Mouse (Mus musculus): ENCODE data around the gene Maip1.

DNA sequence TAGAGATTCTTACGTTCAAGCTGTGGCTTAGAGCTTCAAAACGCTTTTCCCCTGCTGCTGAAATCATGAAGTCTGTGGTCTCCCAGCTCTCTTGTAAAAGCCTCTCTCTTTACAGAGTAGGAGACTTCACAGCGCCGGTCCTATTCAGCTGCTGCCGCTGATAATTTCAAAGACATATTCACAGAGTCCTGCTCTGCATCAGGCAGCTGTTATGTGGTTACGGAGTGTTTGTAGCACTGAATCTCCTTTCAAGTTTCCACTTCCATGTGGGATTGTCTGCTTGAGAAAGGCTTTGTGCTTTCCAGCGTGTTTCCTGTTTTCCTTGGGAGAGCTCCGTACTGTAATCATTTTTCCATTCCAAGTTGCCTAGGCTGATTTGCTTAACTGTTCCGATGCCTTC is 30.8 kb downstream of the Maip1 start:
- TF ChIP-seq POLR2A (IDR thresholded peaks at IDR 0.05; ENCODE audit: control insufficient read depth, extremely low read depth, insufficient read depth, low read length, poor library complexity) (no peak), CTCF (IDR thresholded peaks at IDR 0.05; ENCODE audit: borderline replicate concordance, control insufficient read depth, extremely low read depth, insufficient read depth, low read length, poor library complexity) (no peak)

Data from thymus, adult 2 months (tissue).